Mouse (Mus musculus) heart, postnatal 0 days (tissue): ENCODE results near the gene Cyba.

Experiments
- CTCF ChIP-seq: IDR thresholded peaks from 2 replicates; pipeline ENCODE4 v1.5.1; 2016; ENCODE audit warnings: antibody characterized with exemption, control low read depth, low read depth
- EP300 ChIP-seq: IDR thresholded peaks from 2 replicates; pipeline ENCODE4 v1.6.1; 2016; ENCODE audit warnings: antibody characterized with exemption, low read depth

- TF ChIP-seq CTCF (no peak), EP300 (no peak)
These were observed 18.4 kb downstream of the Cyba start for GRCm38 (mm10) chr8:122414311-122414710.
